Mouse (Mus musculus): ENCODE data around the gene Rin2.

GRCm38 (mm10) chr2:145835920-145836319, 160.9 kb downstream of the Rin2 start:
- no peak for TF ChIP-seq GATA1 (IDR thresholded peaks at IDR 0.05; ENCODE audit: low read length)
- TF ChIP-seq TAL1 (IDR thresholded peaks at IDR 0.05; ENCODE audit: low read length) = no peak
